12 mouse cellular contexts compared by ENCODE assay signal in genomic region chr8:122752111-122752721, GRCm38 (mm10). TPM values are rescaled to one million over a fixed set of nuclear protein-coding genes. Genes with fewer than 3 reads are reported as not detected.
DNase-seq lines count a peak whose midpoint lies in the region; ATAC-seq lines count a peak whose summit lies in the region.
"Had no signal": no experiment of that assay in that cellular context is flagged by ENCODE, and none has a peak within 500 bp of the region (broad histone marks: within the 10 kb centered on the region; RNA-seq: fewer than 3 reads in every experiment).

No protein-coding gene starts in this region.

- peak; percentile 69 for DNase-seq in brain, embryonic 18.5 days (ENCODE audit: low read depth, low spot score)
- peak; percentile 72 for DNase-seq in cerebellum, adult 8-10 months
- DNase-seq in layer of hippocampus, adult 18-20 months (ENCODE audit: low spot score in 2 of 2) = peak; percentile 59 to 72
- no peak for DNase-seq in kidney, postnatal 14 days
- no peak for DNase-seq in gastrocnemius, adult 8-10 months (ENCODE audit: low spot score in 2 of 2)
- DNase-seq in liver, embryonic 11.5 days (ENCODE audit: low spot score) = no peak
- DNase-seq: kidney, adult 11 months; liver; thymus, postnatal 4 days had no signal

- ATAC-seq in neural tube, embryonic 14.5 days (ENCODE audit: low read depth) = peak; percentile 59; the same call in 1 of the 2 replicates
- no peak for ATAC-seq in liver, embryonic 11.5 days (replicated peaks; ENCODE audit: low FRiP score)

- no peaks in the 10 kb centered on the region for H3K27me3 ChIP-seq in neural tube, embryonic 14.5 days (ENCODE audit: control insufficient read depth, insufficient read depth, low read length)
- H3K27me3 ChIP-seq in liver, embryonic 11.5 days (replicated peaks; ENCODE audit: control insufficient read depth, insufficient read depth, low read length) = peaks cover 27% of the 10 kb centered on the region

- H3K9ac ChIP-seq in neural tube, embryonic 14.5 days (replicated peaks; ENCODE audit: low read depth, low read length) = peak overlapping the region; percentile 46
- H3K9ac ChIP-seq in liver, embryonic 11.5 days (ENCODE audit: low read depth, low read length) = no peak overlapping the region
- H3K9ac ChIP-seq: embryonic facial prominence, embryonic 15.5 days had no signal

- H3K4me2 ChIP-seq in neural tube, embryonic 14.5 days (ENCODE audit: low read depth, low read length) = peak overlapping the region; percentile 39
- H3K4me2 ChIP-seq in liver, embryonic 11.5 days = no peak overlapping the region
- H3K4me2 ChIP-seq: embryonic facial prominence, embryonic 15.5 days had no signal

- H3K4me3 ChIP-seq in neural tube, embryonic 14.5 days (ENCODE audit: low read depth, low read length) = peak overlapping the region; percentile 26
- H3K4me3 ChIP-seq in liver, embryonic 11.5 days (ENCODE audit: low read depth, low read length) = no peak overlapping the region
- H3K4me3 ChIP-seq: embryonic facial prominence, embryonic 15.5 days; heart, embryonic 10.5 days had no signal

- H3K4me1 ChIP-seq in neural tube, embryonic 14.5 days (ENCODE audit: control insufficient read depth, insufficient read depth, low read length) = peaks cover 15% of the 10 kb centered on the region
- 0 out of 2 replicates have a peak, but pooled peaks cover 3% of the 10 kb centered on the region for H3K4me1 ChIP-seq in liver, embryonic 11.5 days (replicated peaks; ENCODE audit: control insufficient read depth, insufficient read depth, low read length)
- H3K4me1 ChIP-seq: heart, embryonic 10.5 days had no signal

- 63% methylated on average over 29 of the region's 29 CpGs for WGBS in neural tube, embryonic 14.5 days
- 80% methylated on average over 29 of the region's 29 CpGs for WGBS in liver, embryonic 11.5 days

- H3K9me3 ChIP-seq in neural tube, embryonic 14.5 days (ENCODE audit: control insufficient read depth, low read length) = no peaks in the 10 kb centered on the region
- H3K9me3 ChIP-seq in liver, embryonic 11.5 days (ENCODE audit: control insufficient read depth, low read length) = no peaks in the 10 kb centered on the region
- H3K9me3 ChIP-seq: embryonic facial prominence, embryonic 15.5 days; heart, embryonic 10.5 days had no signal

- no peaks in the 10 kb centered on the region for H3K36me3 ChIP-seq in neural tube, embryonic 14.5 days (ENCODE audit: control insufficient read depth, insufficient read depth, low read length)
- no peaks in the 10 kb centered on the region for H3K36me3 ChIP-seq in liver, embryonic 11.5 days (ENCODE audit: control insufficient read depth, insufficient read depth, low read length)
- H3K36me3 ChIP-seq: embryonic facial prominence, embryonic 15.5 days; heart, embryonic 10.5 days had no signal

- peak overlapping the region; percentile 89 for H3K27ac ChIP-seq in neural tube, embryonic 14.5 days (ENCODE audit: low read depth, low read length)
- H3K27ac ChIP-seq in liver, embryonic 11.5 days (ENCODE audit: low read depth, low read length) = no peak overlapping the region
- H3K27ac ChIP-seq: embryonic facial prominence, embryonic 15.5 days; heart, embryonic 10.5 days had no signal

RNA-seq across cellular contexts. Expression of gene Acsf3, which starts 23.1 kb away (rescaled TPM):
- total RNA-seq in layer of hippocampus, adult 18-20 months (2021) = 10 to 100 TPM; 17.7 to 21.0 TPM
- 16.2 and 16.3 TPM in 2 replicates for polyA plus RNA-seq in neural tube, embryonic 14.5 days (2014; fragmentation: Nextera tagmentation; extraction: Ambion mirVana)
- 10 to 100 TPM; 10.5 to 13.1 (median 11.5) TPM for total RNA-seq in gastrocnemius, adult 8-10 months (2022)
- polyA plus RNA-seq in liver, embryonic 11.5 days (2014; fragmentation: Nextera tagmentation; extraction: Ambion mirVana) = 16.6 and 18.8 TPM in 2 replicates

RNA-seq across cellular contexts. Expression of gene Cbfa2t3, which starts 53.3 kb away (rescaled TPM):
- total RNA-seq in layer of hippocampus, adult 18-20 months (2021) = 10 to 100 TPM; 46.3 to 52.5 TPM
- polyA plus RNA-seq in neural tube, embryonic 14.5 days (2014; fragmentation: Nextera tagmentation; extraction: Ambion mirVana) = 23.5 and 23.9 TPM in 2 replicates
- total RNA-seq in gastrocnemius, adult 8-10 months (2022) = 10 to 100 TPM; 12.3 to 22.0 (median 17.2) TPM
- 13.8 and 14.4 TPM in 2 replicates for polyA plus RNA-seq in liver, embryonic 11.5 days (2014; fragmentation: Nextera tagmentation; extraction: Ambion mirVana)

Comparison
In these comparisons a context has a peak if more than half of its experiments do, and no peak if none do; other contexts are left out.
1. DNase-seq: peak in brain, embryonic 18.5 days (single experiment), cerebellum, adult 8-10 months (single experiment) and layer of hippocampus, adult 18-20 months (2 of 2); none in kidney, postnatal 14 days (single experiment), gastrocnemius, adult 8-10 months (0 of 2) and liver, embryonic 11.5 days (single experiment).